Mouse (Mus musculus) brain, embryonic 14.5 days (tissue): ENCODE measurements around the gene 4930524J08Rik.

Source experiments
- CTCF ChIP-seq: fragments of 200-500 bp; IDR thresholded peaks from 2 replicates; pipeline ENCODE4 v1.5.1; 2012; ENCODE audit warnings: inconsistent platforms, mild to moderate bottlenecking, moderate library complexity, borderline replicate concordance; ENCODE audit not compliant: insufficient read depth, insufficient read length; ENCODE audit errors: extremely low read depth
- POLR2A ChIP-seq: fragments of 200-500 bp; IDR thresholded peaks from 2 replicates; pipeline ENCODE4 v1.6.1; 2012; ENCODE audit warnings: mild to moderate bottlenecking, inconsistent platforms, borderline replicate concordance; ENCODE audit not compliant: poor library complexity, insufficient read depth, insufficient read length, severe bottlenecking; ENCODE audit errors: extremely low read depth

DNA sequence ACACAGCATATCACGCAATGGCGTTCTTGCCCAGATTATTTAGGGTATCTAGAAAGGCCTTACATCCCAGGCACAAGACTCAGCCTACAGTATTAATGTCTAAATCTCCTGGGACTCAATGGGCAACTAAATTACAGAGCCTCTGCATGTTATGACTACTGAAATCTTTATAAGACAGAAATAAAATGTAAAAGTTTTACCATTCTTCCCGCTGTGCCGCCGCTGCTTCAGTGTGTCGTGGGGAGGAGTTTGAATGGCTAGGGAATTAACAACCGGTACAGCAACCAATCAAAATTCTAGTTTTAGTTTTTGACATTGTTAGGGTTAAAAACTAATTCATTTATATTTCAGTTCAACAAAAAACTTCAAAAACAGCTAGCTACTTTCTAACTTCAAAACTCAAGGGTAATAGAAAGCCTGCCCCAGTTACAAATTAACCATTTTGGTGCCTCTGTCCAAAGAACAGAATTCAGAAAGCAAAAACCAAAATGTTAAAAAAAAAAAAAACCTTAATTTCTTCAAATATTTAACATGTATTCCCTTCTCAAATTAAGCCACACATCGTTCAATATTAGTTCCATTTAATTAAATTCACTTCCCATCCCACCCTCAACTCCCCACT, 2.4 kb upstream of the 4930524J08Rik start:
- TF ChIP-seq CTCF (no peak), POLR2A (no peak)
